Mouse (Mus musculus) G1E (cell line): ENCODE measurements around the gene Slc22a18.

ENCODE experiments used
- CTCF ChIP-seq: IDR thresholded peaks from 2 replicates; pipeline ENCODE4 v1.5.1; 2012; ENCODE audit warnings: low read depth, low read length, inconsistent platforms, mixed read lengths
- GATA1 ChIP-seq: IDR thresholded peaks from 2 replicates; pipeline ENCODE4 v1.6.1; 2012; ENCODE audit warnings: borderline replicate concordance, low read length, inconsistent platforms, mixed read lengths
- POLR2AphosphoS5 ChIP-seq: IDR thresholded peaks from 2 replicates; pipeline ENCODE4 v1.6.1; 2012; ENCODE audit warnings: low read depth, low read length, inconsistent platforms; ENCODE audit not compliant: insufficient replicate concordance

- TF ChIP-seq CTCF (no peak), POLR2AphosphoS5 (no peak), GATA1 (no peak)
Observed at GRCm38 (mm10) chr7:143506271-143506670, 32.7 kb downstream of the Slc22a18 start.
